Mouse (Mus musculus) cortical plate, adult 2 months (tissue): ENCODE results near the gene Spocd1. TPM values are rescaled to one million over a fixed set of nuclear protein-coding genes. Genes with fewer than 3 reads are reported as not detected.
"Not testable (repeated sequence)": the region's sequence is repeated elsewhere in the genome, so short reads cannot be mapped to it uniquely, and the experiment has no call there.

Experiments
- H3K27ac ChIP-seq: fragments of 200-500 bp; 2 replicates; pipeline ENCODE4 v1.5.1; 2012; ENCODE audit warnings: low read length, control low read depth, inconsistent platforms; ENCODE audit not compliant: insufficient read depth
- H3K4me1 ChIP-seq: fragments of 200-500 bp; 2 replicates; pipeline ENCODE4 v1.6.1; 2011; ENCODE audit warnings: low read length; ENCODE audit not compliant: control insufficient read depth, insufficient read depth
- H3K4me3 ChIP-seq: fragments of 200-500 bp; 2 replicates; pipeline ENCODE4 v1.5.1; 2011; ENCODE audit warnings: mild to moderate bottlenecking, low read length, control low read depth; ENCODE audit not compliant: insufficient read depth
- CTCF ChIP-seq: fragments of 200-500 bp; IDR thresholded peaks from 2 replicates; pipeline ENCODE4 v1.5.1; 2011; ENCODE audit warnings: mild to moderate bottlenecking, control low read depth, low read length; ENCODE audit not compliant: insufficient read depth; ENCODE audit errors: extremely low read depth
- POLR2A ChIP-seq: fragments of 200-500 bp; IDR thresholded peaks from 2 replicates; pipeline ENCODE4 v1.6.1; 2011; ENCODE audit warnings: mild to moderate bottlenecking, low read length, control low read depth; ENCODE audit not compliant: insufficient read depth; ENCODE audit errors: extremely low read depth
- polyA plus RNA-seq: library from polyadenylated mRNA; depleted of rRNA; stranded (reverse); fragments of >200 nt; gene quantifications from 2 replicates; pipeline ENCODE4 v1.2.3, GENCODE M21; 2012; rRNA removed

The Spocd1 gene
- polyA plus RNA-seq, result 0.13 and 0.28 TPM in 2 replicates

DNA sequence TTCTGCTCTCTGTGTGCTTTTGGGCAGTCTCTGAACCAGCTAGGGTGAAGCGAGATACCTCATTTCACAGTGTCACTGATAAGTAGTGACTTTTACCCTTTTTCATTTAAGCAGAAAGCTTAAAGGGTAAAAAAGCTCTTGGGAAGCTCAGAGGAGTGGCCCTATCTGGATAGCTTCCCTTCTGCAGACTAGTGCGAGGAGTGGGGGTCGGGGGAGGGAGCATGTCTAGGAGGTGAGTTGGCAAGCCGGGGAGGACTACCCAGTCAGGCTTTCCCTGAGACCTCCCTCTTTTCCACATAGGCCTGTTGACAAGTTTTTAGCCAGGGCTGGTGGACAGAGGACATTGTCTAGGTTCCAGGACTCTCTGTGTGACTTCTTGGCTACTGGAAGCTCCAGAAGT lies at the start of gene Spocd1:
TSS of gene Spocd1 (plus strand) at position 301 of the 400 bp plus-strand sequence.
- TF ChIP-seq POLR2A (no peak), CTCF (no peak)
- Histone ChIP-seq H3K4me1 (no peaks in the 10 kb centered on the region; the same call in 1 of the 2 replicates), H3K4me3 (no peak within 1 kb of the TSS), H3K27ac (no peak within 1 kb of the TSS)

DNA sequence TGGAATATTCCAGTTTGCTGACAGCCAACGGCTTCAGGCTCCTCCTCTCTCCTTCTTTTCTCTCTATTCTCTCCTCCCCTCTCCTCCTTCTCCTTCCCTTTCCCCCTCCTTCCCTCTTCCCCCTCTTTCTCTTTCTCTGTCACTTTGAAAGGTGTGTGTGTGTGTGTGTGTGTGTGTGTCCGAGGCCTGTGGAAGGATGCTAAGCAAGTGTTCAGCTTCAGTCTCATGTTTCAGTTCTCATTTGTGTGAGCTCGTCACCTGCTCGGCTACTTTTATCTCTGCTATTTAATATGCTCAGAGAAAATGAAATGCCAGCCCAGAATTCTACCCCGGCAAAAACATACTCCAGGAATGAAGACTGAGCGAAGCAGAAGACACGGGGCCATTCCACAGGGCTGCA lies 48.4 kb upstream of the Spocd1 start:
- TF ChIP-seq CTCF (no peak), POLR2A (no peak)
- no peak overlapping the region for H3K4me3 ChIP-seq
- peaks cover 4% of the 10 kb centered on the region; the same call in 1 of the 2 replicates for H3K4me1 ChIP-seq
- H3K27ac ChIP-seq, result no peak overlapping the region

DNA sequence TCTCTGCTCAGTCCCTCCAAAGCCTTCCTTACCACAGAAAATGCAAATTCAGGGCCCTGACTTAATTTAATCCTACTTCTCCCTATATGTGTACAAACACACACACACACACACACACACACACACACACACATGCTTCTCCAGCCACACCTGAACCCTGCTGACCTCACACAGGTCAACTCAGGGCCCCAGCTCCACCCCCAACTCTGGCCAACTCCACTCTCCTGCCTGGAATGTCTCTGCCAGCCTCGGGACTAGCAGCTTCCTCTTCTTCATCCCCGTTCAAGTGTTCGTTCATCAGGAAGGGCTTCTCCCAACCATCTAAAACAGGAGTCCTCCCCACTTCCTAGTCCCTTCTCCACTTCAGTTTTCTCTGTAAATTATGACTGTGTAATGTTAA lies 47.4 kb upstream of the Spocd1 start:
- Histone ChIP-seq H3K27ac (no peak overlapping the region), H3K4me3 (no peak overlapping the region), H3K4me1 (peaks cover 4% of the 10 kb centered on the region; the same call in 1 of the 2 replicates)
- TF ChIP-seq CTCF (no peak), POLR2A (no peak)

DNA sequence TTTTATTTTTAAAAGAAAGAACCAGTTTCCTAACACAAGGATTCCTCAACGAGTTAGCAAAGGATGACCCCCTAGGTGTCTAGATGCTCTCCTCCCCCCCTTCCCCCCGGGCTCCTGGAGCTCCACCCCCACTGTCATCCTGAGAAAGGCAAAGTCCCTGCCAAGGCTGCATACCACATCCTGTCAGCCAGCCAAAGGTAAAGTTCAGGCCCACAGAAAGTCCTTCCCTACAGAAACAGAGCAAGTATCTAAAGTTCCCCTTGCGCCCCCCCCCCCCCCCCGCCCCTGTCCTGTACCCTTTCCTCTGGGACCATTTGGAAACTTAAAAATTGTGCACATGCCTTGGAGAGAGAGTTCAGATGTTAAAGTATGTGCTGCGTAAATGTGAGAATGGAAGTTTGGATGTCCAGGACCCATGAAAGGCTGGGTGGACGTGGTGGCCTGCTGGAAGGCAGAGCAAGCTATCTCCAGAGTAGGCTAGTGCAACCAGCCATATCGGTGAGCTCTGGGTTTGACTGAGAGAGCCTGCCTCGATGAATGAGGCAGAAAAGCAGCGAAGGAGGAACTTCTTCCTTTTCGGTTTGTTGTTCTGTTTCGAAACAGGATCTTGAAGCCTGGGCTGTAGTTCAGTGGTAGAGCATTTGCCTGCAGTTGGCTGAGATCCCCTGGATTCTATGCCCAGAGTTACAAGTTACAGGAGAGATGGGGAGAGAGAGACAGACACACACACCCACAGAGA lies 46.3 kb upstream of the Spocd1 start:
- peaks cover 4% of the 10 kb centered on the region; the same call in 1 of the 2 replicates for H3K4me1 ChIP-seq
- H3K27ac ChIP-seq, result no peak overlapping the region
- no peak overlapping the region for H3K4me3 ChIP-seq
- TF ChIP-seq CTCF (no peak), POLR2A (no peak)

DNA sequence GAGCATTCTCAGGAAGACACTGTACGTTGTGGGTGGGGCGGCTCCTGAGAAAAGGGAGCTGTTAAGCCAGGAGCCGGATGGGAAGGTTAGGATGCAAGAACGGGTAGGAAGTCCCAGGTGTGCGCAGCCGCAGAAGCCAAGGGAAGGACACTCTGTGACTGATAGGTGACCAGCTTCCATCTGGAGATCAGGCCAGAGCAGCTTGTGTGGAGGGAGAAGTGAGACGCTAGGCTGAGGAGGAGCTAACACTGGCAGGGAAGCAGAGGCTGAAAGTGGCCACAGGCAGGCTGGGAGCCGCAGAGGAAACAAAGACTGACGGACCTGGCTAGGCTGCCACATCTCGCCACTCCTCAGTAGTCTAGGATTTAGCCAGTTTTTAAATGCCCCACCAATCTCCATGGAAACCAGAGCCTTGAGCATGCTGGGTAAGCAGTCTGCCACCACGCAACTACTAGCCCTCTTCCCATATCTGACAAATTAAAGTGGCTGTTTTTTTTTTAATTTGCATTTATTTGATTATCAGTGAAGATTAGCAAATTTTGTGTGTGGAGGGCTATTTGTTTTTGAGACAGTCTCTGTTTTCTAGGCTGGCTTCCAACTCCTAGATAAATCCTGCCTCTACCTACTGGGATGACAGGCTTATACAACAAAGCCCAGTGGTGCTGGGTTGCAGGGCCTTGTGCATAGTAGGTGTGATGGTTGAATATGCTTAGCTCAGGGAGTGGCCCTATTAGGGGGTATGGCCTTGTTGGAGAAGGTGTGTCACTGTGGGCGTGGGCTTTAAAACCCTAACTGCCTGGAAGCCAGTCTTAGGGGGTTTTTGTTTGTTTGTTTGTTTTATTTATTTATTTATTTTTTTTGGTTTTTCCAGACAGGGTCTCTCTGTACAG lies 44.8 kb upstream of the Spocd1 start:
- no peak overlapping the region for H3K27ac ChIP-seq
- TF ChIP-seq CTCF (no peak), POLR2A (0 out of 2 replicates have a peak, but pooled peaks have one; percentile 35)
- no peak overlapping the region for H3K4me3 ChIP-seq
- H3K4me1 ChIP-seq, result 0 out of 2 replicates have a peak, but pooled peaks cover 1% of the 10 kb centered on the region

DNA sequence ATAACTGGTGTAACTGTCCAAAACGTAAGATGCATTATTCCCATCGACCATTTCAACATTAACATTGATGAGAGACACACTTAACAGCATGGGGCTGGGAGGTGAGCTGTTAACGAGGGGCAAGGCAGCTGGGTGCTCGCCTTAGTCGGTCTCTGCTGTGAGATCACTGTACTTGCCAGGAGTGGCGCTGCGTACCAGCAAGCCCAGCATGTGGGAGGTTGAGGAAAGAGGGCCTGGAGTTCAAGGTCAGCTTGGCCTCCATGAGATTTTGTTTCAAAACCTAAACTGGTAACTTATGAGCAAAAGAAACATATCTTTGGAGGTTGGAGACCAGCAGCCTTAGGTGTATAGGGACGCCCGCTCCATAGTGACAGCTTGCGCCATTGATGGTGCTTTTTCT lies 39.4 kb upstream of the Spocd1 start:
- no peaks in the 10 kb centered on the region for H3K4me1 ChIP-seq
- TF ChIP-seq POLR2A (no peak), CTCF (no peak)
- H3K27ac ChIP-seq, result no peak overlapping the region
- no peak overlapping the region for H3K4me3 ChIP-seq

DNA sequence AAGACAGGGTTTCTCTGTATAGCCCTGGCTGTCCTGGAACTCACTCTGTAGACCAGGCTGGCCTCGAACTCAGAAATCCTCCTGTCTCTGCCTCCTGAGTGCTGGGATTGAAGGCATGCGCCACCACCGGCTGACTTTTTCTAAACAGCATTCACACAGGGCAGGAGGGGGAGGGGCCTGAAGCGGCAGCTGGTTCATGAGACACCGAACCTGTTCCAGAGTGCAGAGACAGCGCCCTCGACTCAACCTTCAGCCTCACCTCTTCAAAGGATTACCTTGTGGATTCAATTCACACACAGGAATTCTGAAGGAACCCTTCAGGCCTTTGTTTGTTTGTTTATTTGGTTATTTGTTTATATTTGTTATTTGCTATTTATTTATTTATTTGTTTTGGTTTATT lies 39.0 kb upstream of the Spocd1 start:
- H3K4me1 ChIP-seq, result no peaks in the 10 kb centered on the region
- TF ChIP-seq CTCF, result no peak
- TF ChIP-seq POLR2A, result no peak
- no peak overlapping the region for H3K4me3 ChIP-seq
- H3K27ac ChIP-seq, result no peak overlapping the region

DNA sequence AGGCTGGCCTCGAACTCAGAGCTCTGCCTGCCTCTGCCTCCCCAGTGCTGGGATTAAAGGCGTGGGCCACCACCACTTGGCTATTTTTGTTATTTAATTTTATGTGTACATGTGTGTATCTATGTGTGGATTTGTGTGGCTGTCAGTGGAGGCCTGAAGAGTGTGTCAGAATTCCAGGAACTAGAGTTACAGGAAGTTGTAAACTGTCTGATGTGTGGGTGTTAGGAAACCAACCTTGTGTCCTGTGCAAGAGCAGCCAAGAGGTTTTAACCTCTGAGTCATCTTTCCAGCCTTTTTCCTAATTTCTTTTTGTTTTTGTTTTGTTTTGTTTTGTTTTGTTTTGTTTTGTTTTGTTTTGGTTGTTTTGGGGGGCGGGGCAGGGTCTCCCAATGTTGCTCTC lies 34.2 kb upstream of the Spocd1 start:
- H3K4me1 ChIP-seq, result no peaks in the 10 kb centered on the region
- no peak overlapping the region for H3K27ac ChIP-seq
- TF ChIP-seq POLR2A (no peak), CTCF (no peak)
- no peak overlapping the region for H3K4me3 ChIP-seq

DNA sequence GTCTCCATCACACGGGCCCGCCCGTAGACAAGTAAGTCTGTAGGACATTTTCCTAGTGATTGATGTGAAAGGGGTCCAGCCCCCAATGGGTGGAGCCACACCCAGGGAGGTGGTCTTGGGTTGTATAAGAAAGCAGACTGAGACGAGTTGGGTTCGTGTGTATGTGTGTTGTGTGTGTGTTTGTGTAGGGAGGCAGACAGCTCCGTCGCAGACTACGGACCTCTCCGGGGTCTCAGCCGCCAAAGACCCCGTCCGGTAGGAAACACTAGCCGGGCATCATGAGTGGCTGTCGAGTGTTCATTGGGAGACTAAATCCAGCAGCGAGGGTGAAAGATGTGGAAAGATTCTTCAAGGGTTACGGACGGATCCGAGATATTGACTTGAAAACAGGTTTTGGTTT lies 30.2 kb upstream of the Spocd1 start:
- not testable (repeated sequence) for H3K4me3 ChIP-seq, H3K4me1 ChIP-seq

More for the DNA sequence above, 30.2 kb upstream of the Spocd1 start:
- not testable (repeated sequence) for H3K27ac ChIP-seq
